12 mouse cellular contexts compared by ENCODE assay signal in genomic region chr14:113431220-113431619, GRCm38 (mm10).
DNase-seq lines count a peak whose midpoint lies in the region; ATAC-seq lines count a peak whose summit lies in the region.
"Had no signal": no experiment of that assay in that cellular context is flagged by ENCODE, and none has a peak within 500 bp of the region (broad histone marks: within the 10 kb centered on the region; RNA-seq: fewer than 3 reads in every experiment).

No protein-coding gene starts in this region.

- ATAC-seq in granulocyte monocyte progenitor cell, adult 5-6 weeks (replicated peaks; ENCODE audit: poor library complexity, severe bottlenecking): no peak

- peak; percentile 19 to 35 for DNase-seq in left cerebral cortex, postnatal 25 days (ENCODE audit: low spot score in 2 of 2)
- no peak for DNase-seq in left cerebral cortex, postnatal 10 days (ENCODE audit: extremely low spot score in 1 of 2, low spot score in 2 of 2)
- peak; percentile 35 for DNase-seq in cerebellum, adult 11 months
- peak; percentile 56 to 67 for DNase-seq in cerebellum, postnatal 10 days
- DNase-seq in layer of hippocampus, adult 9-10 months (ENCODE audit: low spot score): peak; percentile 43
- DNase-seq in frontal cortex, postnatal 10 days (ENCODE audit: low spot score in 2 of 2): no peak
- no peak for DNase-seq in thymus, postnatal 25 days
- DNase-seq: adrenal gland, postnatal 14 days; gastrocnemius, postnatal 14 days; kidney, postnatal 14 days; lung, adult 18-20 months had no signal

- intact Hi-C loops in left cerebral cortex, postnatal 25 days (cut with DNase I): no loop called here
- intact Hi-C loops in left cerebral cortex, postnatal 10 days (cut with DNase I): no loop called here

Comparison
In these comparisons a context has a peak if more than half of its experiments do, and no peak if none do; other contexts are left out.
1. DNase-seq: peak in left cerebral cortex, postnatal 25 days (2 of 2), cerebellum, adult 11 months (single experiment), cerebellum, postnatal 10 days (2 of 2) and layer of hippocampus, adult 9-10 months (single experiment); none in left cerebral cortex, postnatal 10 days (0 of 2), frontal cortex, postnatal 10 days (0 of 2) and thymus, postnatal 25 days (single experiment).